Mouse (Mus musculus): ENCODE results near the gene Olfr819.
"Not testable (repeated sequence)": the region's sequence is repeated elsewhere in the genome, so short reads cannot be mapped to it uniquely, and the experiment has no call there.

The Olfr819 gene

DNA sequence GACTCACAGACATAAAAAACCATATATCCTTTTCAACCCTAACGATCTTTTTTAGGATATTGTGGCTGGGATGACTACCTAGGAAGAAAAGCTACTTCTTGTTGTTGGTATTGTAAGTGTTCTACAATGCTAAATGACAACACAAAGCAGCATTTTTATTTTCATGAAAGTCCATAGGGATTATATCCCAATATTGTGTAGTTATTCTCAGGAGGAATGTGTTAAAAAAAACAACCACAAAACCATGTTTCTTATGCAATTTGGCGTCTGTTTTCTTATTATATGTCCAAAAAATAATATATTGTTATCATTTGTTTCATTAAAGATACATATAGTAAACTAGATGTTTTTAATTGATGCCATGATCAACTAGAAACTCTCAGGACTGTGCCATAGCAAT is at the start of gene Olfr819:
Gene Olfr819, minus strand, starts transcription at position 101 of the 400 bp plus-strand sequence.
- in situ Hi-C loops (cut with MboI; ENCODE audit: low sequenced_read_pairs), result not testable (repeated sequence)

- in situ Hi-C loops (cut with MboI; ENCODE audit: low sequenced_read_pairs), result no loop called here
Observed at GRCm38 (mm10) chr10:130012321-130012720, 45.3 kb upstream of the Olfr819 start, which contains the start of gene Olfr820. Gene Olfr820 (plus strand): TSS chr10:130012621.

- in situ Hi-C loops (cut with MboI; ENCODE audit: low sequenced_read_pairs), result not testable (repeated sequence)
Observed at GRCm38 (mm10) chr10:130005366-130005765, 38.3 kb upstream of the Olfr819 start.

- in situ Hi-C loops (cut with MboI; ENCODE audit: low sequenced_read_pairs), result not testable (repeated sequence)
Observed at GRCm38 (mm10) chr10:130004104-130004503, 37.0 kb upstream of the Olfr819 start.

- in situ Hi-C loops (cut with MboI; ENCODE audit: low sequenced_read_pairs), result loop anchor here (25.0 kb wide), 1 partner anchor 102 kb away; no protein-coding TSS in a partner anchor
Observed at GRCm38 (mm10) chr10:129984962-129985361, 17.9 kb upstream of the Olfr819 start, which contains the start of gene Gm10310. Gene Gm10310 (minus strand): TSS chr10:129985062.

DNA sequence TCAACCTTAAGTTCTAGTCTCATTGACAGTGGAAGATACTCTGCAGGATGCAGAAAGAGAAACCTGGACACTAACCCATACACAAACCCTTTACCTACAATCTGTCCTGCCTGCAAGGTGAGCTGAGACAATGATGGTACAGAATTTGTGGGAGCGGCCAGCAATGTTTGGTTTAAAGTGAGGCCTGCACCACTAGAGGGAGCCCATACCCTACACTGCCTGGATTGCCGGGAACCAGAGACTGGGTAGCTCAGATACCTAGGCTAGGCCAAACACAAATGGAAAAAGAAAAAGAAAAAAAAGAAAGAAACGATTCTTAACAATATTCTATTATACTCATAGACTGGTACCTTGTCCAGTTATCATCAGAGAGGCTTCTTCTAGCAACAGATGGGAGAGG is 14.8 kb upstream of the Olfr819 start:
- in situ Hi-C loops (cut with MboI; ENCODE audit: low sequenced_read_pairs), result loop anchor here (25.0 kb wide), 1 partner anchor 105 kb away; no protein-coding TSS in a partner anchor

- in situ Hi-C loops (cut with MboI; ENCODE audit: low sequenced_read_pairs), result loop anchor here (25.0 kb wide), 1 partner anchor 111 kb away; no protein-coding TSS in a partner anchor
Observed at GRCm38 (mm10) chr10:129976040-129976439, 9.0 kb upstream of the Olfr819 start, which contains the start of gene Olfr247. Gene Olfr247 (minus strand): TSS chr10:129976140.

DNA sequence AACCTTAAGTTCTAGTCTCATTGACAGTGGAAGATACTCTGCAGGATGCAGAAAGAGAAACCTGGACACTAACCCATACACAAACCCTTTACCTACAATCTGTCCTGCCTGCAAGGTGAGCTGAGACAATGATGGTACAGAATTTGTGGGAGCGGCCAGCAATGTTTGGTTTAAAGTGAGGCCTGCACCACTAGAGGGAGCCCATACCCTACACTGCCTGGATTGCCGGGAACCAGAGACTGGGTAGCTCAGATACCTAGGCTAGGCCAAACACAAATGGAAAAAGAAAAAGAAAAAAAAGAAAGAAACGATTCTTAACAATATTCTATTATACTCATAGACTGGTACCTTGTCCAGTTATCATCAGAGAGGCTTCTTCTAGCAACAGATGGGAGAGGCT is 5.9 kb upstream of the Olfr819 start:
- in situ Hi-C loops (cut with MboI; ENCODE audit: low sequenced_read_pairs), result not testable (repeated sequence)

GRCm38 (mm10) chr10:129966232-129966631 is 834 bp downstream of the Olfr819 start:
- in situ Hi-C loops (cut with MboI; ENCODE audit: low sequenced_read_pairs), result not testable (repeated sequence)

DNA sequence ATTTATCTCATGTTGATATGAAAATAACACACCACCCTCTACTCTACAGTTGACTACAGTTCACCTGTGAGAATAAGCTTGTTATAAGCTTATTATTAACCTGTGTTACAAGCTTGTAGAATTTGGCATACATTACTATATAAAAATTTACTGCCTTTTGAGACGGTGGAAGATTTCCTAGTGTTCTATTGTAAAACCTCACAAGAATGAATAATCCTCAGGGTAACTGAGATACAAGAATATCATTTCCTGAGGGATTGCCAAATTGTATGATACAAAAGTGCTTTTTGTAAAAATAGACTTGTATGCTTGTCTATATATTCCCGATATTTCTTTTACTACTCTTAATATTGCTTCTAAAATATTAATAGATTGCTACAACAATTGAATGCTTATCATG is 18.1 kb downstream of the Olfr819 start, which contains the start of gene Olfr818:
Gene Olfr818, minus strand, starts transcription at position 101 of the 400 bp plus-strand sequence.
- in situ Hi-C loops (cut with MboI; ENCODE audit: low sequenced_read_pairs), result no loop called here

DNA sequence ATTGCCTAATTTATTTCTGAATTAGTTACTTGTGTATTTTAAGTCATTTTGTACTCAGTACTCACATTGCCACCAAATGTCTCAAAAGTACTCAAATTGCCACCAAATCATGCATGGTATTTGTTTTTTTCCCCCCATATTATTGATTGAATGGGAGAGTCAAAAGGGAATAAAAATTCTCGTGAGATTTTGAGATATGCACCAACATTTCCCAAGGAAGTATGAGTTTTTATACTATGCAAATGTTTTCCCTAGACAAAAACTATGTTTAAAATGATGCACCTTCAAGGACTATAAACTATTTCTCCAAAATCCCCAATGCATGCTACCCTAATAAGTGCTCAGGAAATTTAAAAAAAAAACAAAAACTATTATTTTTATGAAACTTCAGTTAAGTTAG is 51.6 kb downstream of the Olfr819 start, which contains the start of gene Olfr816:
Gene Olfr816, minus strand, starts transcription at position 101 of the 400 bp plus-strand sequence.
- in situ Hi-C loops (cut with MboI; ENCODE audit: low sequenced_read_pairs), result no loop called here

Measured in CH12F3 (cell line).